Mouse (Mus musculus) myocyte (in vitro differentiated cells): ENCODE measurements around the gene Agap2. TPM values are rescaled to one million over a fixed set of nuclear protein-coding genes. Genes with fewer than 3 reads are reported as not detected.

Source experiments
- H3K27me3 ChIP-seq: one replicate; pipeline ENCODE4 v1.6.1; 2011; ENCODE audit not compliant: control insufficient read depth, insufficient read depth, insufficient read length
- H3K36me3 ChIP-seq: one replicate; pipeline ENCODE4 v1.6.1; 2011; ENCODE audit not compliant: control insufficient read depth, insufficient read depth
- H3K4me2 ChIP-seq: one replicate; pipeline ENCODE4 v1.6.1; 2011; ENCODE audit warnings: low read depth, control low read depth
- H3K4me3 ChIP-seq: one replicate; pipeline ENCODE4 v1.5.1; 2011; ENCODE audit warnings: mild to moderate bottlenecking, control low read depth, moderate library complexity
- H3K79me2 ChIP-seq: one replicate; pipeline ENCODE4 v1.6.1; 2011; ENCODE audit not compliant: control insufficient read depth, insufficient read depth
- H3ac ChIP-seq: one replicate; pipeline ENCODE4 v1.6.1; 2011; ENCODE audit not compliant: control insufficient read depth, insufficient read length
- CEBPB ChIP-seq: IDR thresholded peaks from 2 replicates; pipeline ENCODE4 v1.6.1; 2011; ENCODE audit warnings: mild to moderate bottlenecking, moderate library complexity; ENCODE audit not compliant: poor library complexity, insufficient read depth, severe bottlenecking
- E2F4 ChIP-seq: IDR thresholded peaks from one replicate; pipeline ENCODE4 v1.6.1; 2011; ENCODE audit warnings: mild to moderate bottlenecking, control low read depth, moderate library complexity; ENCODE audit not compliant: insufficient read depth
- MAX ChIP-seq: IDR thresholded peaks from one replicate; pipeline ENCODE4 v1.6.1; 2011; ENCODE audit warnings: low read depth, mild to moderate bottlenecking, control low read depth
- MYOD1 ChIP-seq, 3 experiments: IDR thresholded peaks; one replicate each; pipeline ENCODE4 v1.6.1; 2011; ENCODE audit warnings: control low read depth in 2 of 3, low read depth in 2 of 3, mild to moderate bottlenecking in 2 of 3, moderate library complexity in 1 of 3; ENCODE audit not compliant: insufficient read length in 2 of 3, control insufficient read depth in 1 of 3
- MYOG ChIP-seq, 3 experiments: IDR thresholded peaks; one replicate each; pipeline ENCODE4 v1.6.1; 2011; ENCODE audit warnings: control low read depth in 2 of 3, low read depth in 2 of 3, mild to moderate bottlenecking in 2 of 3; ENCODE audit not compliant: insufficient read length in 2 of 3, control insufficient read depth in 1 of 3, insufficient read depth in 1 of 3
- POLR2A ChIP-seq: IDR thresholded peaks from one replicate; pipeline ENCODE4 v1.6.1; 2011; ENCODE audit warnings: low read depth, mild to moderate bottlenecking, control low read depth, moderate library complexity; ENCODE audit not compliant: insufficient read length
- POLR2AphosphoS2 ChIP-seq: IDR thresholded peaks from one replicate; pipeline ENCODE4 v1.6.1; 2011; ENCODE audit warnings: low read depth, control low read depth; ENCODE audit not compliant: insufficient read length
- REST ChIP-seq: IDR thresholded peaks from one replicate; pipeline ENCODE4 v1.6.1; 2011; ENCODE audit warnings: mild to moderate bottlenecking, control low read depth, moderate library complexity; ENCODE audit not compliant: insufficient read depth, insufficient read length
- SRF ChIP-seq: IDR thresholded peaks from one replicate; pipeline ENCODE4 v1.6.1; 2011; ENCODE audit warnings: low read depth; ENCODE audit not compliant: control insufficient read depth, insufficient read length
- TCF12 ChIP-seq: IDR thresholded peaks from one replicate; pipeline ENCODE4 v1.6.1; 2011; ENCODE audit warnings: mild to moderate bottlenecking, control low read depth; ENCODE audit not compliant: poor library complexity, insufficient read depth, severe bottlenecking
- TCF3 ChIP-seq: IDR thresholded peaks from one replicate; pipeline ENCODE4 v1.6.1; 2011; ENCODE audit warnings: low read depth, control low read depth; ENCODE audit not compliant: insufficient read length
- USF1 ChIP-seq: IDR thresholded peaks from one replicate; pipeline ENCODE4 v1.6.1; 2011; ENCODE audit warnings: low read depth, mild to moderate bottlenecking, control low read depth, moderate library complexity
- polyA plus RNA-seq: library from polyadenylated mRNA; unstranded; fragments of >200 nt; fragmentation: generic; extraction: Trizol; gene quantifications from one replicate; pipeline ENCODE4 v1.2.1, GENCODE M21; 2012; ENCODE audit warnings: missing spikeins

The Agap2 gene
- polyA plus RNA-seq, 1 experiment, result 1.2 TPM

DNA sequence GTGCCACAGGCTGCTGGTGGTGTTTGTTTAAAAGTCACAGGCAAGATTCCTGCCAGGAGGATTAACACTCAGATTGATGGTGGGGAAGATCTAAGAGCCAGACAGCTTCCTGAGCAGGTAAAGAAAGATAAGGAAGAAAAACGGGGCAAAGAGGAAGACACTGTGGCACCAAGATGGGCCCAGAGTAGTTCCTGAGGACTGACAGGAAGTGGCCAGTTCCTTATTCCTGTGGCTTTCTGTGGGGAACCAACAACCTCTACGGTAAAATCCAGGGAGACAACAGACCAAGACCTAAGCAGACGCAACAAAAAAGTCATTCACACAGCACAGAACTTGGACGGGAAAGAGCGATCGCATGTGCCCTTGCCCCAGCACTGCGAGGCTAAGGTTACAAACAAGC is 28.5 kb downstream of the Agap2 start:
- Histone ChIP-seq H3K27me3 (no peaks in the 10 kb centered on the region), H3K4me3 (no peak overlapping the region), H3K79me2 (no peaks in the 10 kb centered on the region), H3K36me3 (peaks cover 3% of the 10 kb centered on the region), H3ac (no peak overlapping the region), H3K4me2 (no peak overlapping the region)
- TF ChIP-seq CEBPB (no peak), USF1 (no peak), TCF12 (no peak), MAX (no peak)

DNA sequence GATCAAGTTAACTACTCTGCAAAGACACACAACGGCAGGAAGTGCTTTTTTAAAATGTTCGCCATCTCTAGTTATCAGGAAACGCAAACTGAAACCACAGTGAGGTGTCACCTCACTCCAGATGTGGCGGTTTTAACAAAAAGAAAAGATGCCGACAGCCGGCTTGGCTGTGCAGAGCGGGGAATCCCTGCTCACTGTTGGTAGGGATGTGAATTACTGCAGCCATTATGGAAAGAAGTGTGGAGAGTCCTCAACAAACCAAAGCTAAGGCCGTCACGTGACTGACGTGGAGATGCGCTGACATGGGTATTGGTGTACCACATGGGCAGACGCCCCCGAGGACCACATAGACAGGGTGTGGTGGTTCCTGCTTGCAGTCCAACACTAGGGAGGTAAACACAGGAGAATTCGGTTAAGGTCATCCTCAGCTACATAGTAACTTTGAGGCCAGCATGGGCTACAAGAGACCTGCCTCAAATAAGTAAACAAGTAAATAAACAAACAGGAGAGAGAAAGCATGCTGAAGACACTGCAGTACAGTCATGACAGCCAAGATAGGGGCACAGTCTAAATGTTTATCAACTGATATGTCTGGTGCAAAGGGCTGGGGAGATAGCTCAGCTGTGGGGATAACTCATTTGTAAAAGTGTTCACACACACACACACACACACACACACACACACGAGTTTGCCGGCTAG is 32.6 kb downstream of the Agap2 start:
- Histone ChIP-seq H3K4me3 (no peak overlapping the region), H3K79me2 (no peaks in the 10 kb centered on the region), H3K27me3 (no peaks in the 10 kb centered on the region), H3K36me3 (peaks cover 3% of the 10 kb centered on the region), H3ac (no peak overlapping the region), H3K4me2 (no peak overlapping the region)
- no peak for TF ChIP-seq USF1
- TF ChIP-seq REST, result no peak
- no peak for TF ChIP-seq TCF12
- TF ChIP-seq MYOG (IDR thresholded peaks at IDR 0.05; ENCODE audit: control insufficient read depth in 1 of 3, insufficient read depth in 1 of 3, insufficient read length in 2 of 3, low read depth in 2 of 3), result no peak
- TF ChIP-seq E2F4, result no peak
- TF ChIP-seq POLR2AphosphoS2, result no peak
- TF ChIP-seq TCF3, result no peak
- no peak for TF ChIP-seq SRF
- TF ChIP-seq MYOD1 (IDR thresholded peaks at IDR 0.05; ENCODE audit: control insufficient read depth in 1 of 3, insufficient read length in 2 of 3, low read depth in 2 of 3), result no peak
- TF ChIP-seq POLR2A, result no peak
- TF ChIP-seq CEBPB, result no peak
- TF ChIP-seq MAX, result no peak

DNA sequence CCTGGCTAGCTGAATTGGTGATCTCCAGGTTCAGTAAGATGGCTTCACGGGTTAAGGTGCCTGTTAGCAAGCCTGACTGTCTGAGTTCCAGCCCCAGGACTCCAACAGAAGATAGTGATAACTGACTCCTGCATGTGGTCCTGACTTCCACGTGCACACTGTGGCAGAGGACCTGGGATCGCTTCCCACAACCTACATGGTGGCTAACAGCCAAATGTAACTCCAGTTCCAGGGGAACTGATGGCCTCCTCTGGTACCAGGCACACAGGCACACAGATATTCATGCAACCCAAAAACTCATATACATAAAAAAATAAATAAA is 33.1 kb downstream of the Agap2 start:
- H3ac ChIP-seq, result no peak overlapping the region
- H3K36me3 ChIP-seq, result peaks cover 3% of the 10 kb centered on the region
- no peak overlapping the region for H3K4me2 ChIP-seq
- no peaks in the 10 kb centered on the region for H3K79me2 ChIP-seq
- no peak overlapping the region for H3K4me3 ChIP-seq
- TF ChIP-seq TCF12, result no peak
- TF ChIP-seq MYOG (IDR thresholded peaks at IDR 0.05; ENCODE audit: control insufficient read depth in 1 of 3, insufficient read depth in 1 of 3, insufficient read length in 2 of 3, low read depth in 2 of 3), result no peak
- TF ChIP-seq MAX, result no peak
- TF ChIP-seq POLR2A, result no peak
- no peak for TF ChIP-seq SRF
- no peak for TF ChIP-seq TCF3
- TF ChIP-seq POLR2AphosphoS2, result no peak
- TF ChIP-seq MYOD1 (IDR thresholded peaks at IDR 0.05; ENCODE audit: control insufficient read depth in 1 of 3, insufficient read length in 2 of 3, low read depth in 2 of 3), result no peak
- TF ChIP-seq REST, result no peak
- no peak for TF ChIP-seq CEBPB
- TF ChIP-seq E2F4, result no peak
- TF ChIP-seq USF1, result no peak
- H3K27me3 ChIP-seq, result no peaks in the 10 kb centered on the region

GRCm38 (mm10) chr10:127111001-127111887 is 36.2 kb downstream of the Agap2 start:
- Histone ChIP-seq H3K27me3 (no peaks in the 10 kb centered on the region), H3K4me2 (no peak overlapping the region), H3K4me3 (no peak overlapping the region), H3K79me2 (no peaks in the 10 kb centered on the region), H3K36me3 (peaks cover 3% of the 10 kb centered on the region), H3ac (no peak overlapping the region)
- TF ChIP-seq POLR2A, result no peak
- no peak for TF ChIP-seq SRF
- no peak for TF ChIP-seq TCF12
- TF ChIP-seq CEBPB, result no peak
- TF ChIP-seq TCF3, result no peak
- TF ChIP-seq REST, result no peak
- no peak for TF ChIP-seq USF1
- TF ChIP-seq MYOD1 (IDR thresholded peaks at IDR 0.05; ENCODE audit: control insufficient read depth in 1 of 3, insufficient read length in 2 of 3, low read depth in 2 of 3), result no peak

DNA sequence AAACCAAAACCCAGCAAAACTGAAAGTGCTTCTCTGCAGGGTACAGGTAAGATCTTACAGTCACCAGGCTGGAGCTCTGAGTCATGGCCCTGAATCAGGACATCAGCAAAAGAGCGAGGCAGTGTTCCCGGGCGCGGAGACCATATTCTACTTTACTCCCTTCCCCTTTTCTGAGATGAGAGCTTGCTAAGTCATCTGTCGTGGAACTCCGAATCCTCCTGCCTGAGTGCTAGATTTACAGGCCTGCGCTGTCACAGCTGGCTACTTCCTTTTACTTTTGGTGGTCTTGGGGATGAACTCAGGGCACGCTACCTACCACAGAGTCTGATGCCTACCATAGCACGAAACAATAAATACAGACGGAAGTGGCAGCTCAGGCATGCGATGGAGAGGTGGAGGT is 39.3 kb downstream of the Agap2 start:
- TF ChIP-seq MYOD1 (IDR thresholded peaks at IDR 0.05; ENCODE audit: control insufficient read depth in 1 of 3, insufficient read length in 2 of 3, low read depth in 2 of 3), result no peak
- TF ChIP-seq MAX, result no peak
- no peak for TF ChIP-seq USF1
- no peak for TF ChIP-seq TCF12
- no peak for TF ChIP-seq SRF
- TF ChIP-seq REST, result no peak
- no peak for TF ChIP-seq POLR2AphosphoS2
- no peak for TF ChIP-seq CEBPB
- no peak for TF ChIP-seq MYOG (IDR thresholded peaks at IDR 0.05; ENCODE audit: control insufficient read depth in 1 of 3, insufficient read depth in 1 of 3, insufficient read length in 2 of 3, low read depth in 2 of 3)
- no peak for TF ChIP-seq TCF3
- no peak for TF ChIP-seq E2F4
- peaks cover 8% of the 10 kb centered on the region for H3K36me3 ChIP-seq

More for the DNA sequence above, 39.3 kb downstream of the Agap2 start:
- Histone ChIP-seq H3K27me3 (no peaks in the 10 kb centered on the region), H3ac (no peak overlapping the region), H3K4me3 (no peak overlapping the region), H3K79me2 (no peaks in the 10 kb centered on the region), H3K4me2 (no peak overlapping the region)
